Mouse (Mus musculus): ENCODE data around the gene 0610037L13Rik. TPM values are rescaled to one million over a fixed set of nuclear protein-coding genes. Genes with fewer than 3 reads are reported as not detected.
A peak's percentile ranks its signal among the peaks of the same experiment; 100 is the strongest.

The 0610037L13Rik gene
- polyA plus RNA-seq (2014; fragmentation: Nextera tagmentation; extraction: Ambion mirVana): 109 and 128 TPM in 2 replicates

DNA sequence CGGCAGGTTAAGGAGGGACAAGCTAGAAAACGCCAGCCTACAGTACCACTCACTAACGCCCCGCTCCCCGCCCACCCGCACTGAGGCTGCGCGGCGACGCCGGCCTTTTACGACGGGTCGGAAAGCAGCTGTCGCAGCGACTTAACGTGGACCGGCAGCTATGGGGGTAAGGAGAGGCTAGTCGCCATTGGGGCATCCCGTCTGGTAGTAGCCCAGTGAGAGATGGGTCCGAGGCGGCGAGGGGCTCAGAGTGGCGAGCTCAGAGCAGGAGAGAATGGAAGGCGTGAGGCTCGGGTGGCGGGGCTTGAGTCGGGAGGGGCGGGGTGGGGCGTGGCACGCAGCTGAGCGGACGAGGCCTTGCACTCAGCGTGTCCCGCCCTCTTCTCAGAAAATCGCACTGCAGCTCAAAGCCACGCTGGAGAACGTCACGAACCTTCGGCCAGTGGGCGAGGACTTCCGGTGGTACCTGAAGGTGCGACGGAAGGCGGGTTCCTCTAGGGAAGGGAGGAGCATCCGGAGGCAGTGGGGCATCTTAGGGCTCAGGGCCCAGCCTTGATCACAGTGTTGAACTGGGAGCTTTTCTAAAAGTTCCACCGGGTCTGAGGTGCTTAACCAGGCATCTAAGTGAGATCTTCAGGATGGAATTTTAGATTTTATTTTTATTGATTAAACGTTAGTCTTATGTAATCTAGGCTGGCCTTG is at the start of gene 0610037L13Rik:
0610037L13Rik (plus strand) TSS at position 83 of the 702 bp plus-strand sequence.
- H3K36me3 ChIP-seq (ENCODE audit: control insufficient read depth, insufficient read depth, low read length): peaks cover 6% of the 10 kb centered on the region
- peak within 1 kb of the TSS; percentile 69 for H3K9ac ChIP-seq (ENCODE audit: low read length)
- H3K4me1 ChIP-seq (ENCODE audit: control insufficient read depth, insufficient read depth, low read length): peaks cover 4% of the 10 kb centered on the region; the same call in 1 of the 2 replicates
- peak within 1 kb of the TSS; percentile 78 for H3K27ac ChIP-seq (ENCODE audit: low read depth, low read length)
- peak within 1 kb of the TSS; percentile 85 for H3K4me2 ChIP-seq (ENCODE audit: low read depth)
- no peaks in the 10 kb centered on the region for H3K9me3 ChIP-seq (ENCODE audit: control insufficient read depth, low read length)
- DNase-seq (ENCODE audit: low spot score): peak; percentile 94
- under 1% methylated on average over 44 of the region's 48 CpGs for WGBS
- no peaks in the 10 kb centered on the region for H3K27me3 ChIP-seq (ENCODE audit: control insufficient read depth, insufficient read depth, low read length)
- peak; percentile 94 for ATAC-seq (ENCODE audit: insufficient read depth, low FRiP score, low TSS enrichment)
- peak within 1 kb of the TSS; percentile 56 for H3K4me3 ChIP-seq (ENCODE audit: low read depth, low read length)

DNA sequence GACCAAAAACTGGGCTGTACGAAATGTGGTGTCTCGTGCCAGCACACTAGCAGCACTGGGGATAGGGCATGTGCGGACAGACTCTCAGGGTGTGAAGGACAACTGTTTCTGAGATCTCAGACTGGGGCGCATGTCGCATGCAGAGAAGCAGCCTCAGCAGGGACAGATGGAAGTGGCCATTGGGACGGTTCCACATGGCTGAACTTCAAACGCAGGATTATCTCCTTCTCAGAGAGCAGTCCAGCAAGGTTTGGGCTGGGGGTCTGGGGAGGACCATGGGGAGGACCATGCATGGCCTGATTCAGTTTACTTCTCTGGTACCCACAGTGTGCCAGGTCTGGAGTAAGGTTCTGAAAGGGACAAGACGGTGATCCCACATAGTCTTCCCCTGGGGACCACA is 45.9 kb upstream of the 0610037L13Rik start:
- Histone ChIP-seq H3K27me3 (ENCODE audit: control insufficient read depth, insufficient read depth, low read length) (peaks cover 4% of the 10 kb centered on the region), H3K4me1 (ENCODE audit: control insufficient read depth, insufficient read depth, low read length) (peaks cover 6% of the 10 kb centered on the region), H3K36me3 (ENCODE audit: control insufficient read depth, insufficient read depth, low read length) (no peaks in the 10 kb centered on the region; the same call in 1 of the 2 replicates), H3K27ac (ENCODE audit: low read depth, low read length) (no peak overlapping the region), H3K9me3 (ENCODE audit: control insufficient read depth, low read length) (no peaks in the 10 kb centered on the region), H3K4me3 (ENCODE audit: low read depth, low read length) (no peak overlapping the region), H3K4me2 (ENCODE audit: low read depth) (no peak overlapping the region), H3K9ac (ENCODE audit: low read length) (no peak overlapping the region)
- DNase-seq (ENCODE audit: low spot score) (peak; percentile 13), ATAC-seq (ENCODE audit: insufficient read depth, low FRiP score, low TSS enrichment) (no peak)
- WGBS: 69% methylated on average over 8 of the region's 8 CpGs

DNA sequence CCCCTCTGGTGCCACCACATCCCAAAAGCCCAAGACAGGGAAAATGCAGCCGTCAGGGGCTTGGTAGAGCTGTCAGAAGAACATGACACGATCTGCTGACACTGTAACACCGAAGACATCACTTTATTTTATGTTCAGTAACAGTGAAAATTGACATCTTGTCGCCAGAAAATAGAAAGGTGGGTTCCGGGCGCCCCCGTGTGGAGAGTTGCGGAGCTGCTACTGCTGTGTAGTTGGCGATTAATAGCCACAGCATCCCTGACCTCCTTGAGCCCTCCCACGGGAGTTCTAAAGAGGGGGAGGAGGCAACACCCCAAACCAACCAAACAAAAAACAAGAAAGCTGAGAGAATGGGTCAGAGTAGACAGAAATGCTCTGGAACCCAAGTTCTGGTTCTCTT is 44.6 kb upstream of the 0610037L13Rik start:
- DNase-seq (ENCODE audit: low spot score): peak; percentile 86
- H3K27me3 ChIP-seq (ENCODE audit: control insufficient read depth, insufficient read depth, low read length): peaks cover 4% of the 10 kb centered on the region
- H3K9me3 ChIP-seq (ENCODE audit: control insufficient read depth, low read length): no peaks in the 10 kb centered on the region
- WGBS: 6% methylated on average over 10 of the region's 10 CpGs
- no peaks in the 10 kb centered on the region; the same call in 1 of the 2 replicates for H3K36me3 ChIP-seq (ENCODE audit: control insufficient read depth, insufficient read depth, low read length)
- no peak overlapping the region for H3K4me2 ChIP-seq (ENCODE audit: low read depth)
- ATAC-seq (ENCODE audit: insufficient read depth, low FRiP score, low TSS enrichment): no peak
- peaks cover 4% of the 10 kb centered on the region; the same call in 1 of the 2 replicates for H3K4me1 ChIP-seq (ENCODE audit: control insufficient read depth, insufficient read depth, low read length)
- no peak overlapping the region for H3K4me3 ChIP-seq (ENCODE audit: low read depth, low read length)
- H3K9ac ChIP-seq (ENCODE audit: low read length): no peak overlapping the region
- no peak overlapping the region for H3K27ac ChIP-seq (ENCODE audit: low read depth, low read length)

DNA sequence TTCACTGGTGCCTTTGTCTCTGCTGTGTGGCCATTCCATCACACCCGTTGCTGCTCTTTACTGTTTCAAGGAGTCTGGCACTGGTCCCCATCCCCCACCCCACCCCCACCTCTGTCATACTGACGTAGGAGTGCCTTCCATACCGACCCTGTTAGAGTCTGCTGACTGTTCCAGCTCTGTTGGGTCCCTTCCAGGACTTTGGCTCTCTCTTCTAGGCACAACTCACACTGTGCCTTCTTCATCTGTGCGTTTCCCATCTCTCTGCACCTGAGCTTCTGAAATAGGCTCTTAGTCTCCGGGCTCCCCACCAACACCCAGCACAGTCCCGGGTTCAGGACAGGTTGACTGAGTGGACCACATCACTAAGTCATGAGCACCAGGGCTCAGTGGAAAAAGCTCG is 42.8 kb upstream of the 0610037L13Rik start:
- H3K4me3 ChIP-seq (ENCODE audit: low read depth, low read length): no peak overlapping the region
- no peak overlapping the region for H3K27ac ChIP-seq (ENCODE audit: low read depth, low read length)
- DNase-seq (ENCODE audit: low spot score) (peak; percentile 13), ATAC-seq (ENCODE audit: insufficient read depth, low FRiP score, low TSS enrichment) (no peak)
- H3K9me3 ChIP-seq (ENCODE audit: control insufficient read depth, low read length): no peaks in the 10 kb centered on the region
- 70% methylated on average over 7 of the region's 7 CpGs for WGBS
- H3K4me1 ChIP-seq (ENCODE audit: control insufficient read depth, insufficient read depth, low read length): peaks cover 4% of the 10 kb centered on the region; the same call in 1 of the 2 replicates
- no peaks in the 10 kb centered on the region; the same call in 1 of the 2 replicates for H3K36me3 ChIP-seq (ENCODE audit: control insufficient read depth, insufficient read depth, low read length)
- no peak overlapping the region for H3K4me2 ChIP-seq (ENCODE audit: low read depth)
- H3K9ac ChIP-seq (ENCODE audit: low read length): no peak overlapping the region
- peaks cover 4% of the 10 kb centered on the region for H3K27me3 ChIP-seq (ENCODE audit: control insufficient read depth, insufficient read depth, low read length)

DNA sequence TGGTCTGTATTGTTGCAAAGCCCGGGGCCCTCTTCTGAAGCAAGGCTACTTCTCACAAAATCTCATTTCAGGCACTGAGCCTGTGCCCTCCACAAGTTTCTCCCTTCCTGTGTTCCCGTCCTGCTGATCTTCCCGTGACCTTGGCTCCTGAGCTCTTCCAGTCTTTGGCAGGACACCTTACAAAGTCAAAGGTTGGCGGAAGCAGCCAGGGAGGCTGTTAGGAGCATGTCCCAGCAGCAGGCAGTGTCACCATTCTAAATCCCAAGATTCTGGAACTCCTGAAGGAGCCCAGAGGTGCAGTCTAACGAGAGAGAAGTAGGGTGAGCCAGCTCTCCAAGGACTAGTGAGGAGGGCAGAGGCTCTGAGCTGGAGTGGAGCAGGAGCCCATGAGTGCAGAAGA is 41.1 kb upstream of the 0610037L13Rik start:
- 80% methylated on average over 5 of the region's 5 CpGs for whole genome bisulfite sequencing
- H3K36me3 ChIP-seq (ENCODE audit: control insufficient read depth, insufficient read depth, low read length): peaks cover 2% of the 10 kb centered on the region; the same call in 1 of the 2 replicates
- H3K27ac ChIP-seq (ENCODE audit: low read depth, low read length): no peak overlapping the region
- DNase-seq (ENCODE audit: low spot score): no peak
- H3K4me2 ChIP-seq (ENCODE audit: low read depth): no peak overlapping the region
- no peak for ATAC-seq (ENCODE audit: insufficient read depth, low FRiP score, low TSS enrichment)
- no peak overlapping the region for H3K9ac ChIP-seq (ENCODE audit: low read length)
- H3K4me3 ChIP-seq (ENCODE audit: low read depth, low read length): no peak overlapping the region
- no peaks in the 10 kb centered on the region for H3K4me1 ChIP-seq (ENCODE audit: control insufficient read depth, insufficient read depth, low read length)
- H3K27me3 ChIP-seq (ENCODE audit: control insufficient read depth, insufficient read depth, low read length): peaks cover 4% of the 10 kb centered on the region
- H3K9me3 ChIP-seq (ENCODE audit: control insufficient read depth, low read length): no peaks in the 10 kb centered on the region

DNA sequence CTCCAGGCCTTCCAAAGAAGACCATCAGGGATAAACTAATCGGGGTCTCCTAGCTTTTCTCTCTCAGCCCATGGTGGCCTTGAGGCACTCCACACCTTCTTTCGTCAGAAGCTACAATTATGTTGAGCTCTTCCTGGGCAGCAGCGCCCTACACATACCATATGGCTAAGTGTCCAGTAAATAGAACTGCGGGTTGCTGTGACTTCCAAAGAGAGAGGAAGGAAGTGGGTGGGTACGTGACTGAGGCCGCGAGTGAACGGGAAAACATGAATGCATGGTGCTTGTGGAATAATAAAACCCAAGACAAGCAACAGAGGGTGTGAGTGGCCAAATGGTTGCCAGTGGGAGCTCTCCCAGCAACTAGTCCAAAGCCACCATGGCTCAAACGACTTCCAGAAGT is 40.0 kb upstream of the 0610037L13Rik start:
- ATAC-seq (ENCODE audit: insufficient read depth, low FRiP score, low TSS enrichment): no peak
- DNase-seq (ENCODE audit: low spot score): no peak
- Histone ChIP-seq H3K27me3 (ENCODE audit: control insufficient read depth, insufficient read depth, low read length) (peaks cover 4% of the 10 kb centered on the region), H3K4me2 (ENCODE audit: low read depth) (no peak overlapping the region), H3K4me3 (ENCODE audit: low read depth, low read length) (no peak overlapping the region), H3K36me3 (ENCODE audit: control insufficient read depth, insufficient read depth, low read length) (peaks cover 4% of the 10 kb centered on the region), H3K9ac (ENCODE audit: low read length) (no peak overlapping the region), H3K9me3 (ENCODE audit: control insufficient read depth, low read length) (no peaks in the 10 kb centered on the region), H3K27ac (ENCODE audit: low read depth, low read length) (no peak overlapping the region), H3K4me1 (ENCODE audit: control insufficient read depth, insufficient read depth, low read length) (no peaks in the 10 kb centered on the region)
- WGBS: 73% methylated on average over 9 of the region's 9 CpGs

DNA sequence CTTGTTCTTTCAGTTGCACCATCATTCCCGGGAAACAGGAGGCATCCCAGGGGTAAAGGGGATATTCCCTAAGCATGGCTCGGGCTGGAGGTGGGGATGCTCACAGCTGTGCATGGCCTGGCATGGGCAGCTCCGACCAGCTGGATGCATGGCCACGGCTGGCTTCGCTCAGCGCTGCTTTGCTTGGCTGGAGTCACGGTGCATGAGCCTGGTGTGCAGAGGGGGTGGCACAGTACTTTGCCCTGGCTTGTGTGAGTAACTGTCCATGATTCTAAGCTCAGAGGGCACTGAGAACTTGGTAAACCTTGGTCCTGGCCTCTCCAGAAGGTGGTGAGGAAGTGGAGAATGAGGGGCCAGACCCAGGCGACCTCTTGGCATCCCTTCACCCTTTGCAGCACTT is 39.5 kb upstream of the 0610037L13Rik start:
- DNase-seq (ENCODE audit: low spot score) (no peak), ATAC-seq (ENCODE audit: insufficient read depth, low FRiP score, low TSS enrichment) (no peak)
- H3K36me3 ChIP-seq (ENCODE audit: control insufficient read depth, insufficient read depth, low read length): peaks cover 4% of the 10 kb centered on the region
- peaks cover 4% of the 10 kb centered on the region for H3K27me3 ChIP-seq (ENCODE audit: control insufficient read depth, insufficient read depth, low read length)
- H3K4me3 ChIP-seq (ENCODE audit: low read depth, low read length): no peak overlapping the region
- H3K9ac ChIP-seq (ENCODE audit: low read length): no peak overlapping the region
- H3K9me3 ChIP-seq (ENCODE audit: control insufficient read depth, low read length): no peaks in the 10 kb centered on the region
- H3K4me2 ChIP-seq (ENCODE audit: low read depth): no peak overlapping the region
- no peaks in the 10 kb centered on the region for H3K4me1 ChIP-seq (ENCODE audit: control insufficient read depth, insufficient read depth, low read length)
- 88% methylated on average over 8 of the region's 8 CpGs for WGBS
- H3K27ac ChIP-seq (ENCODE audit: low read depth, low read length): no peak overlapping the region

DNA sequence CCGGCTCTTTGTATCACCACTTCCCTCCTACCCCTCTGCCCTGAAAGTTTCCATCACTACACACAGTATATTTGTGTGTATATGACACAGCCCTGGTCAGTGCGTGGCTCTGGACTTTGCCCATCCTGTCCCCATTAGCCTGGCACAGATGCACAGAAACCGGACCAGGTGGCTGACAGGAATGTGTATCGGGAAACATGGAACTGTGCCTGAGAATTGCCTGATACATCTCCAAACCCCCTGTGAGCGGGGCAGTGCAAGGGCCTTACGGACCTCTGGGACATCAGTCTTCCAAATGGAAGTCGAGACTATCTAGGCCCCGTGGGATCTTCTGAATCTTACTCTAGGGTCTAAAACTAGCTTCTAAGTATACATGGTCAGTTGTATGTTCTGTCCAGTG is 36.3 kb upstream of the 0610037L13Rik start:
- no peaks in the 10 kb centered on the region for H3K9me3 ChIP-seq (ENCODE audit: control insufficient read depth, low read length)
- H3K27ac ChIP-seq (ENCODE audit: low read depth, low read length): no peak overlapping the region
- H3K36me3 ChIP-seq (ENCODE audit: control insufficient read depth, insufficient read depth, low read length): peaks cover 7% of the 10 kb centered on the region
- ATAC-seq (ENCODE audit: insufficient read depth, low FRiP score, low TSS enrichment) (no peak), DNase-seq (ENCODE audit: low spot score) (no peak)
- WGBS: 93% methylated on average over 8 of the region's 8 CpGs
- no peak overlapping the region for H3K4me2 ChIP-seq (ENCODE audit: low read depth)
- H3K4me3 ChIP-seq (ENCODE audit: low read depth, low read length): no peak overlapping the region
- no peaks in the 10 kb centered on the region for H3K4me1 ChIP-seq (ENCODE audit: control insufficient read depth, insufficient read depth, low read length)
- H3K9ac ChIP-seq (ENCODE audit: low read length): no peak overlapping the region
- no peaks in the 10 kb centered on the region for H3K27me3 ChIP-seq (ENCODE audit: control insufficient read depth, insufficient read depth, low read length)

DNA sequence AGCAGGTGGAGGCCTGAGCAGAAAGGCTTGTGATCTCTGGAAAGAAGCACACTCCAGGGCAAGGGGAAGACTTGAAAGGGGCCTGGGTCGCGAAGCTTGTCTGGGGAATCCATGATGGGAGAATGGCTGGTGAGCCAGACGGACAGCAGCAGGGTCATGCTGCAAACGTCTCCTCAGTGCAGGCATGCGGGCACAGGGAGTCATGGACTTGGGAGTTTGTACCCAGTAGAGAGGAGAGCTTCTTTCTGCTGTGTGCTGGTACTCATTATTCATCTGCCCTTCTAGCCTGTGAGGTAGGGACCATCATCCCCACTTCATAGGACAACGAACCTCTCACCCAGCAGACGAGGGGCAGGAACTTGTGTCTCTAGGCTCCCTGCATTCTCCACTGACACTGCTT is 35.8 kb upstream of the 0610037L13Rik start:
- no peak for ATAC-seq (ENCODE audit: insufficient read depth, low FRiP score, low TSS enrichment)
- WGBS: 92% methylated on average over 7 of the region's 7 CpGs
- peaks cover 7% of the 10 kb centered on the region for H3K36me3 ChIP-seq (ENCODE audit: control insufficient read depth, insufficient read depth, low read length)

More for the DNA sequence above, 35.8 kb upstream of the 0610037L13Rik start:
- Histone ChIP-seq H3K4me3 (ENCODE audit: low read depth, low read length) (no peak overlapping the region), H3K4me1 (ENCODE audit: control insufficient read depth, insufficient read depth, low read length) (no peaks in the 10 kb centered on the region), H3K27me3 (ENCODE audit: control insufficient read depth, insufficient read depth, low read length) (no peaks in the 10 kb centered on the region), H3K4me2 (ENCODE audit: low read depth) (no peak overlapping the region), H3K27ac (ENCODE audit: low read depth, low read length) (no peak overlapping the region), H3K9me3 (ENCODE audit: control insufficient read depth, low read length) (no peaks in the 10 kb centered on the region), H3K9ac (ENCODE audit: low read length) (no peak overlapping the region)
- no peak for DNase-seq (ENCODE audit: low spot score)
